Mouse (Mus musculus) embryonic fibroblast, embryonic 13.5 days (primary cell): ENCODE data around the gene Soat1.

Experiments used
- CTCF ChIP-seq: IDR thresholded peaks from 2 replicates; pipeline ENCODE4 v1.5.1; 2011; ENCODE audit warnings: mild to moderate bottlenecking, control low read depth, low read length, moderate library complexity, borderline replicate concordance; ENCODE audit not compliant: insufficient read depth
- POLR2A ChIP-seq: IDR thresholded peaks from 2 replicates; pipeline ENCODE4 v1.6.1; 2011; ENCODE audit warnings: low read depth, mild to moderate bottlenecking, control low read depth, low read length, moderate library complexity

DNA sequence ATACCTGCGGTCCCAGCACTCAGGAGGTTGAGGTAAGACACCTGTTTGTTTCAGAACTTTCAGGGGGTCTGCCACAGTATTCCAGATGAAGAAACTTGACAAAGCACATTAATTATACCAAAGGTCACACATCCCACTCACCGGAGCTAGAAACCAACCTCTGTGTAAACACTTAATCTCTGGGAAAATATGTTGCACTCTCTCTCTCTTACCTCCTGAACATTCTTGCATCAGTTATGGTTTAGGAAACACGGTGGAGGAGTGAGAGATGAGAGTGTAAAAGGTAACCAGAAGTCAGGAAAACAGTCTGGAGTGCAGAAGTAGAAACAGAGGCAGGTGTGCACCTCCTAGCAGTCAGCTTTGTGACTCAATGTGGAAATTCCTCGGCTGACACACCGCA lies 13.9 kb upstream of the Soat1 start:
- TF ChIP-seq POLR2A: no peak
- no peak for TF ChIP-seq CTCF
